Mouse (Mus musculus) myocyte (in vitro differentiated cells): ENCODE data around the gene Ccdc144b. TPM values are rescaled to one million over a fixed set of nuclear protein-coding genes. Genes with fewer than 3 reads are reported as not detected.

Source experiments
- H3K27me3 ChIP-seq: one replicate; pipeline ENCODE4 v1.6.1; 2011; ENCODE audit not compliant: control insufficient read depth, insufficient read depth, insufficient read length
- H3K36me3 ChIP-seq: one replicate; pipeline ENCODE4 v1.6.1; 2011; ENCODE audit not compliant: control insufficient read depth, insufficient read depth
- H3K4me2 ChIP-seq: one replicate; pipeline ENCODE4 v1.6.1; 2011; ENCODE audit warnings: low read depth, control low read depth
- H3K4me3 ChIP-seq: one replicate; pipeline ENCODE4 v1.5.1; 2011; ENCODE audit warnings: mild to moderate bottlenecking, control low read depth, moderate library complexity
- H3K79me2 ChIP-seq: one replicate; pipeline ENCODE4 v1.6.1; 2011; ENCODE audit not compliant: control insufficient read depth, insufficient read depth
- H3ac ChIP-seq: one replicate; pipeline ENCODE4 v1.6.1; 2011; ENCODE audit not compliant: control insufficient read depth, insufficient read length
- CEBPB ChIP-seq: IDR thresholded peaks from 2 replicates; pipeline ENCODE4 v1.6.1; 2011; ENCODE audit warnings: mild to moderate bottlenecking, moderate library complexity; ENCODE audit not compliant: poor library complexity, insufficient read depth, severe bottlenecking
- E2F4 ChIP-seq: IDR thresholded peaks from one replicate; pipeline ENCODE4 v1.6.1; 2011; ENCODE audit warnings: mild to moderate bottlenecking, control low read depth, moderate library complexity; ENCODE audit not compliant: insufficient read depth
- MAX ChIP-seq: IDR thresholded peaks from one replicate; pipeline ENCODE4 v1.6.1; 2011; ENCODE audit warnings: low read depth, mild to moderate bottlenecking, control low read depth
- MYOD1 ChIP-seq, 3 experiments: IDR thresholded peaks; one replicate each; pipeline ENCODE4 v1.6.1; 2011; ENCODE audit warnings: control low read depth in 2 of 3, low read depth in 2 of 3, mild to moderate bottlenecking in 2 of 3, moderate library complexity in 1 of 3; ENCODE audit not compliant: insufficient read length in 2 of 3, control insufficient read depth in 1 of 3
- MYOG ChIP-seq, 3 experiments: IDR thresholded peaks; one replicate each; pipeline ENCODE4 v1.6.1; 2011; ENCODE audit warnings: control low read depth in 2 of 3, low read depth in 2 of 3, mild to moderate bottlenecking in 2 of 3; ENCODE audit not compliant: insufficient read length in 2 of 3, control insufficient read depth in 1 of 3, insufficient read depth in 1 of 3
- POLR2A ChIP-seq: IDR thresholded peaks from one replicate; pipeline ENCODE4 v1.6.1; 2011; ENCODE audit warnings: low read depth, mild to moderate bottlenecking, control low read depth, moderate library complexity; ENCODE audit not compliant: insufficient read length
- POLR2AphosphoS2 ChIP-seq: IDR thresholded peaks from one replicate; pipeline ENCODE4 v1.6.1; 2011; ENCODE audit warnings: low read depth, control low read depth; ENCODE audit not compliant: insufficient read length
- REST ChIP-seq: IDR thresholded peaks from one replicate; pipeline ENCODE4 v1.6.1; 2011; ENCODE audit warnings: mild to moderate bottlenecking, control low read depth, moderate library complexity; ENCODE audit not compliant: insufficient read depth, insufficient read length
- SRF ChIP-seq: IDR thresholded peaks from one replicate; pipeline ENCODE4 v1.6.1; 2011; ENCODE audit warnings: low read depth; ENCODE audit not compliant: control insufficient read depth, insufficient read length
- TCF12 ChIP-seq: IDR thresholded peaks from one replicate; pipeline ENCODE4 v1.6.1; 2011; ENCODE audit warnings: mild to moderate bottlenecking, control low read depth; ENCODE audit not compliant: poor library complexity, insufficient read depth, severe bottlenecking
- TCF3 ChIP-seq: IDR thresholded peaks from one replicate; pipeline ENCODE4 v1.6.1; 2011; ENCODE audit warnings: low read depth, control low read depth; ENCODE audit not compliant: insufficient read length
- USF1 ChIP-seq: IDR thresholded peaks from one replicate; pipeline ENCODE4 v1.6.1; 2011; ENCODE audit warnings: low read depth, mild to moderate bottlenecking, control low read depth, moderate library complexity
- polyA plus RNA-seq: library from polyadenylated mRNA; unstranded; fragments of >200 nt; fragmentation: generic; extraction: Trizol; gene quantifications from one replicate; pipeline ENCODE4 v1.2.1, GENCODE M21; 2012; ENCODE audit warnings: missing spikeins

Ccdc144b gene
- polyA plus RNA-seq, 1 experiment, result not detected

GRCm38 (mm10) chr3:36065843-36066651 is 12.7 kb upstream of the Ccdc144b start, which contains the start of gene Acad9:
Gene Acad9, plus strand, starts transcription at chr3:36065979.
- peak; percentile 82 for TF ChIP-seq POLR2AphosphoS2
- TF ChIP-seq MYOG (IDR thresholded peaks at IDR 0.05; ENCODE audit: control insufficient read depth in 1 of 3, insufficient read depth in 1 of 3, insufficient read length in 2 of 3, low read depth in 2 of 3), result peak in 1 of 3 experiments; percentile 1
- peak; percentile 89 for TF ChIP-seq POLR2A
- TF ChIP-seq REST, result no peak
- TF ChIP-seq SRF, result peak; percentile 64
- no peak for TF ChIP-seq MAX
- H3K27me3 ChIP-seq, result no peaks in the 10 kb centered on the region
- H3K36me3 ChIP-seq, result peaks cover 6% of the 10 kb centered on the region
- H3K4me2 ChIP-seq, result peak within 1 kb of the TSS; percentile 79
- H3ac ChIP-seq, result peak within 1 kb of the TSS; percentile 16
- H3K4me3 ChIP-seq, result peak within 1 kb of the TSS; percentile 57
- peaks cover 17% of the 10 kb centered on the region for H3K79me2 ChIP-seq

GRCm38 (mm10) chr3:36065166-36065565 is 11.8 kb upstream of the Ccdc144b start:
- peak overlapping the region; percentile 68 for H3K4me2 ChIP-seq
- H3K79me2 ChIP-seq, result peaks cover 17% of the 10 kb centered on the region
- TF ChIP-seq SRF (no peak), MYOG (IDR thresholded peaks at IDR 0.05; ENCODE audit: control insufficient read depth in 1 of 3, insufficient read depth in 1 of 3, insufficient read length in 2 of 3, low read depth in 2 of 3) (no peak), TCF12 (no peak), TCF3 (no peak), POLR2A (no peak), MYOD1 (IDR thresholded peaks at IDR 0.05; ENCODE audit: control insufficient read depth in 1 of 3, insufficient read length in 2 of 3, low read depth in 2 of 3) (no peak), REST (no peak), USF1 (no peak), CEBPB (no peak), MAX (no peak), E2F4 (no peak), POLR2AphosphoS2 (no peak)
- peak overlapping the region; percentile 57 for H3K4me3 ChIP-seq
- no peak overlapping the region for H3ac ChIP-seq
- H3K36me3 ChIP-seq, result peaks cover 4% of the 10 kb centered on the region
- H3K27me3 ChIP-seq, result no peaks in the 10 kb centered on the region

- H3K4me2 ChIP-seq, result no peak overlapping the region
- H3K36me3 ChIP-seq, result no peaks in the 10 kb centered on the region
- TF ChIP-seq CEBPB (no peak), REST (no peak)
- H3K27me3 ChIP-seq, result no peaks in the 10 kb centered on the region
- no peak overlapping the region for H3K4me3 ChIP-seq
- H3ac ChIP-seq, result no peak overlapping the region
- H3K79me2 ChIP-seq, result peaks cover 17% of the 10 kb centered on the region
Observed at GRCm38 (mm10) chr3:36064592-36065061, 11.3 kb upstream of the Ccdc144b start.

- Histone ChIP-seq H3K4me3 (no peak overlapping the region), H3K36me3 (no peaks in the 10 kb centered on the region), H3K79me2 (no peaks in the 10 kb centered on the region), H3K27me3 (peaks cover 3% of the 10 kb centered on the region), H3K4me2 (peak overlapping the region; percentile 52), H3ac (no peak overlapping the region)
- no peak for TF ChIP-seq USF1
Observed at GRCm38 (mm10) chr3:36060096-36060850, 6.9 kb upstream of the Ccdc144b start.

- Histone ChIP-seq H3K4me3 (no peak overlapping the region), H3ac (no peak overlapping the region), H3K4me2 (no peak overlapping the region), H3K79me2 (no peaks in the 10 kb centered on the region), H3K36me3 (no peaks in the 10 kb centered on the region), H3K27me3 (peaks cover 5% of the 10 kb centered on the region)
- TF ChIP-seq MYOG (IDR thresholded peaks at IDR 0.05; ENCODE audit: control insufficient read depth in 1 of 3, insufficient read depth in 1 of 3, insufficient read length in 2 of 3, low read depth in 2 of 3) (no peak), MYOD1 (IDR thresholded peaks at IDR 0.05; ENCODE audit: control insufficient read depth in 1 of 3, insufficient read length in 2 of 3, low read depth in 2 of 3) (no peak), SRF (no peak), POLR2AphosphoS2 (no peak), MAX (no peak), E2F4 (no peak), TCF3 (no peak), POLR2A (no peak), CEBPB (no peak), REST (no peak), USF1 (no peak), TCF12 (no peak)
Observed at GRCm38 (mm10) chr3:36049106-36049505, 4.2 kb downstream of the Ccdc144b start.
